Mouse (Mus musculus): ENCODE measurements around the gene Slpi. TPM values are rescaled to one million over a fixed set of nuclear protein-coding genes. Genes with fewer than 3 reads are reported as not detected.
"Not testable (repeated sequence)": the region's sequence is repeated elsewhere in the genome, so short reads cannot be mapped to it uniquely, and the experiment has no call there.

Slpi gene
- total RNA-seq, 1 experiment from 2014 or later = 5.4 TPM

- peak; percentile 85 to 88 for ATAC-seq (replicated peaks in 1 of 2; ENCODE audit: insufficient read depth in 1 of 2, low FRiP score in 2 of 2, low TSS enrichment in 1 of 2, low read depth in 1 of 2, poor library complexity in 2 of 2, severe bottlenecking in 2 of 2)
Measured at GRCm38 (mm10) chr2:164356177-164356967, 32.5 kb downstream of the Slpi start.

DNA sequence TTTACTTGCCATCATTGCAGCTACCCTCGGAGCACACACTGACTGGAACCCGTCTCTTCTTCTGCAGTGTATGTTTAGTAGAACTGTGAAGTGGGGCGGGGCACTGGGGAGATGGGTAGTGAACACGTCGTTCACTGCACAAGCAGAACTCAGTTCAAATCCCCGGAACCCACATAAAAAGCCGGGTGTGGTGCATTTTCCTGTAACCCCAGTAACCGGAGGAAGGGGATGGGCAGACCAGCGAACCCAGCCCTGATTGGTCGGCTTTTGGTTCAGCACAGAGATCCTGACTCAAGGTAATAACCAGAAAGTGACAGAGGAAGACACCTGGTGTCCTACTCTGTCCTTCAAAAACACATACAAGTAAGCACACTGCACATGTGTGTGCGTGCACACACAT is 35.5 kb downstream of the Slpi start:
- no peak for ATAC-seq (replicated peaks in 1 of 2; ENCODE audit: insufficient read depth in 1 of 2, low FRiP score in 2 of 2, low TSS enrichment in 1 of 2, low read depth in 1 of 2, poor library complexity in 2 of 2, severe bottlenecking in 2 of 2)

- no peak for ATAC-seq (replicated peaks in 1 of 2; ENCODE audit: insufficient read depth in 1 of 2, low FRiP score in 2 of 2, low TSS enrichment in 1 of 2, low read depth in 1 of 2, poor library complexity in 2 of 2, severe bottlenecking in 2 of 2)
Measured at GRCm38 (mm10) chr2:164352697-164353096, 36.2 kb downstream of the Slpi start.

DNA sequence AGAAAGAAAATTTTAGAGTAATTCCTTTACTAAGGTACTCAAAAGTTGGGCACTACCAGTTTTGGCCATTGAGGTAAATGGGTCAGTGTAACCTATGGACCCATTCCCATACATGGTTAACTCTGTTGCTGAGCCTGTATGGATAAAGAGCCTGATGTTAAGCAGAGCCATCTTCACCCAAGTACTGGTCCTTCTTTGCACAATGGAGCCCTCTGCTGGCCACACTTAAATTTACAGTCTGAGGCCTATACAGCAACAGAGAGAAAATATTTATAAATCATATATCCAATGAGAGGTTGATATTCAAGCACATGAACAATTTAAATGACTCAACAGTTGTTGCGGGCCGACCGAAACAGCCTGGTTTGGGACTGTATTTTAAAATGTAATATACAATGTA is 39.9 kb downstream of the Slpi start:
- ATAC-seq (replicated peaks in 1 of 2; ENCODE audit: insufficient read depth in 1 of 2, low FRiP score in 2 of 2, low TSS enrichment in 1 of 2, low read depth in 1 of 2, poor library complexity in 2 of 2, severe bottlenecking in 2 of 2) = no peak

DNA sequence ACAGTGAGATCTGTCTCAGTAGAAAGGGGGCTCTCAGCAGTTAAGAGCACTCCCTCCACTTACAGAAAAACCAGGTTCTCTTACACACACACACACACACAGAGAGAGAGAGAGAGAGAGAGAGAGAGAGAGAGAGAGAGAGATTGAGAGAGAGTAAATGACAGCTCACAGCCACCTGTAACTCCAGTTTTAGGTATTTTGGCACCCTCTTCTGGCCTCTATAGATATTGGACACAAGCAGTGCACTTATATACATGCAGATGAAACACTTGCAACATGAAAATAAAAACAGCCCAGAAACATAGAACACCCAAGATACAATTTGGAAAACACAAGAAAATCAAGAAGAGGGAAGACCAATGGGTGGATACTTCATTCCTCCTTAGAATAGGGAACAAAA is 41.2 kb downstream of the Slpi start:
- not testable (repeated sequence) for ATAC-seq (replicated peaks in 1 of 2; ENCODE audit: insufficient read depth in 1 of 2, low FRiP score in 2 of 2, low TSS enrichment in 1 of 2, low read depth in 1 of 2, poor library complexity in 2 of 2, severe bottlenecking in 2 of 2)

DNA sequence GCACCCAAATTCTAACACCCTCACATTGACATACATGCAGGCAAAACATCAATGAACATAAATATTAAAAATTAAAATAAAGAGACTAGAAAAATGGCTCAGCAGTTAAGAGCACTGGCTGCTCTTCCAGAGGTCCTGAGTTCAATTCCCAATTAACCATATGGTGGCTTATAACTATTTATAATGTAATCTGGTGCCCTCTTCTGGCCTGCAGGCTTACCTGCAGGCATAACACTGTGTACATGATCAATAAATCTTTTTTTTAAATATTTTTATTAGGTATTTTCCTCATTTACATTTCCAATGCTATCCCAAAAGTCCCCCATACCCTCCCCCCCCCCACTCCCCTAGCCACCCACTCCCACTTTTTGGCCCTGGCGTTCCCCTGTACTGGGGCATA is 45.2 kb downstream of the Slpi start:
- not testable (repeated sequence) for ATAC-seq (replicated peaks in 1 of 2; ENCODE audit: insufficient read depth in 1 of 2, low FRiP score in 2 of 2, low TSS enrichment in 1 of 2, low read depth in 1 of 2, poor library complexity in 2 of 2, severe bottlenecking in 2 of 2)

- ATAC-seq (replicated peaks in 1 of 2; ENCODE audit: insufficient read depth in 1 of 2, low FRiP score in 2 of 2, low TSS enrichment in 1 of 2, low read depth in 1 of 2, poor library complexity in 2 of 2, severe bottlenecking in 2 of 2) = not testable (repeated sequence)
Measured at GRCm38 (mm10) chr2:164332440-164332839, 56.5 kb downstream of the Slpi start, which contains the start of gene Svs5. TSS of gene Svs5 (plus strand) at chr2:164332740.

DNA sequence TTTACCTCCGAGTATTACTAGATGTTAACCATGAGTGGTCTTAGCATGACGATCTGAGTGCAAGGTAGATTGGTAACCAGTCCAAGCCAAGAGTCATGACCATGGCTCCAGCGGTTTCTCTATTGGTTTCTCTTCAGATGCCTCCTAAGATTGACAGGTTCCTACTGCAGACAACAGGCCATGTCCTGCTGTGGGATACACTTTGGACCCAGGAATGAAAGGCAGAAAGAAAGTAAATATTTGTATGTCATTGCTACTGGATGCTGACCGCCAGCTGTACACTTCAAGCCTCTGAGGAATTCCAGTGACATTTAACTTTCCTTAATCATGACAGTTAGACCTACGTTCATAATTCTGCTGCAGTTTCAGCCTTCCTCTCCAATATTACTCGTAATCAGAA is 67.9 kb downstream of the Slpi start:
- no peak for ATAC-seq (replicated peaks in 1 of 2; ENCODE audit: insufficient read depth in 1 of 2, low FRiP score in 2 of 2, low TSS enrichment in 1 of 2, low read depth in 1 of 2, poor library complexity in 2 of 2, severe bottlenecking in 2 of 2)

GRCm38 (mm10) chr2:164316451-164316850 is 72.4 kb downstream of the Slpi start, which contains the start of gene Svs6:
TSS of gene Svs6 (plus strand) at chr2:164316751.
- not testable (repeated sequence) for ATAC-seq (replicated peaks in 1 of 2; ENCODE audit: insufficient read depth in 1 of 2, low FRiP score in 2 of 2, low TSS enrichment in 1 of 2, low read depth in 1 of 2, poor library complexity in 2 of 2, severe bottlenecking in 2 of 2)

DNA sequence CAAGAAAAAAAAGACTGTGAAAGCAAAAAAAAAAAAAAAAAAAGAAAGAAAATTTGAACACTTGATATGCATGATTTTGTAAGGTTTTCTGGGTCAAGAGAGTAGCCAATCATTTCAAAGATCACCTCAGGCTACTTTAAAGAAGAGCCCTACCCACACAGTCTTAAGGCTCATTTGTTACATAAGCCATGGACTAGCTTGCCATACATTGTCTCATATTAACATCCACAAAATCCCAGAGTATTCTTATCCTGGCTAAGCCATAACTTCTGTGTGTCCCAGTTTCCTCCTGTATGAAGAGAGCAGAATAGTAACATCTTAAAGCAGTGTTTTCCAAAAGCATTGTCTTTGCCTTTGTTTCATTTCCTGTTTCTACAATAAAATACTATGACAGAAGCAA is 73.4 kb downstream of the Slpi start:
- not testable (repeated sequence) for ATAC-seq (replicated peaks in 1 of 2; ENCODE audit: insufficient read depth in 1 of 2, low FRiP score in 2 of 2, low TSS enrichment in 1 of 2, low read depth in 1 of 2, poor library complexity in 2 of 2, severe bottlenecking in 2 of 2)

DNA sequence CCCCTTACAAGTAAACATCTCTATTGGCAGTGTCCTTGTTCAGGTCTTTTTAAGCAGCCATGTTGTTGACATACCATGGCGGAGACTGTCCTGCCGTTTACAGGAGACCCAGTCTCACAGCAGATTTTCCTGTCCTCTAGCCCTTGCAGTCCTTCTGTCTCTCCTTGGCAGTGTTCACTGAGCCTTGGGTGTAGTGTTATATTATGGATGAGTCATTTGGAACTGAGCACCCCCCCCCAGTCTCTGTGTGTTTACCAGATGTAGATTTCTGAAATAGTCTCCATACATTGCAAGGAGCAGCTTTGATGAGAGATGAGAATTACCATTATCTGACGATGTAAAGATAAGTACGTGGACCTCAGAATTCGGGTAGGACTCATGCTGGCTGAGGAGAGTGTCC is 76.3 kb downstream of the Slpi start:
- no peak for ATAC-seq (replicated peaks in 1 of 2; ENCODE audit: insufficient read depth in 1 of 2, low FRiP score in 2 of 2, low TSS enrichment in 1 of 2, low read depth in 1 of 2, poor library complexity in 2 of 2, severe bottlenecking in 2 of 2)

Other genes starting within 250 kb of the Slpi start
- gene Kcns1, start 218.0 kb downstream of the Slpi start, total RNA-seq (2017) = 0.38 and 2.3 TPM in 2 replicates
- gene Wfdc5, start 206.4 kb downstream of the Slpi start, total RNA-seq (2017) = not detected in 2 replicates
- gene Wfdc12, start 198.5 kb downstream of the Slpi start, total RNA-seq (2017) = not detected in 2 replicates
- gene Wfdc15a, start 189.0 kb downstream of the Slpi start, total RNA-seq (2017) = not detected in 2 replicates
- gene Wfdc15b, start 167.4 kb downstream of the Slpi start, total RNA-seq (2017) = not detected in 2 replicates
- not detected in 2 replicates for gene Svs2, start 150.6 kb downstream of the Slpi start, total RNA-seq (2017)
- not detected in 2 replicates for gene Svs3b, start 132.5 kb downstream of the Slpi start, total RNA-seq (2017)
- gene Svs4, start 110.6 kb downstream of the Slpi start, total RNA-seq (2017) = not detected in 2 replicates
- not detected in 2 replicates for gene Svs3a, start 99.8 kb downstream of the Slpi start, total RNA-seq (2017)
- not detected in 2 replicates for gene Svs6, start 72.3 kb downstream of the Slpi start, total RNA-seq (2017)
- gene Svs5, start 56.4 kb downstream of the Slpi start, total RNA-seq (2017) = not detected in 2 replicates
- not detected in 2 replicates for gene Rbpjl, start 14.0 kb upstream of the Slpi start, total RNA-seq (2017)
- gene Matn4, start 16.1 kb upstream of the Slpi start, total RNA-seq (2017) = 0.31 TPM in 1 of 2 replicates, not detected in the other
- 11.6 and 17.7 TPM in 2 replicates for gene Sdc4, start 54.8 kb upstream of the Slpi start, total RNA-seq (2017)
- gene Sys1, start 67.9 kb upstream of the Slpi start, total RNA-seq (2017) = 17.0 and 20.7 TPM in 2 replicates
- gene Gm20458, start 71.9 kb upstream of the Slpi start, total RNA-seq (2017) = 1.7 TPM in 1 of 2 replicates, not detected in the other
- not detected in 2 replicates for gene Trp53tg5, start 84.6 kb upstream of the Slpi start, total RNA-seq (2017)
- 1.6 TPM in 1 of 2 replicates, not detected in the other for gene Dbndd2, start 97.0 kb upstream of the Slpi start, total RNA-seq (2017)
- 28.1 and 28.2 TPM in 2 replicates for gene Pigt, start 108.4 kb upstream of the Slpi start, total RNA-seq (2017)
- gene Wfdc2, start 173.3 kb upstream of the Slpi start, total RNA-seq (2017) = 7.5 and 11.6 TPM in 2 replicates
- not detected in 2 replicates for gene Spint3, start 184.4 kb upstream of the Slpi start, total RNA-seq (2017)
- not detected in 2 replicates for gene Wfdc6a, start 196.4 kb upstream of the Slpi start, total RNA-seq (2017)
- not detected in 2 replicates for gene Eppin, start 204.5 kb upstream of the Slpi start, total RNA-seq (2017)
- gene Wfdc6b, start 224.4 kb upstream of the Slpi start, total RNA-seq (2017) = not detected in 2 replicates
- gene Wfdc8, start 224.5 kb upstream of the Slpi start, total RNA-seq (2017) = not detected in 2 replicates
- gene Wfdc16, start 249.7 kb upstream of the Slpi start, total RNA-seq (2017) = not detected in 2 replicates